Mouse (Mus musculus) hematopoietic stem cell, adult 5-6 weeks (primary cell): ENCODE data around the gene Plce1. TPM values are rescaled to one million over a fixed set of nuclear protein-coding genes. Genes with fewer than 3 reads are reported as not detected.

Experiments used
- ATAC-seq, 2 experiments: fragments of 125-278 bp in 1 of 2; replicated peaks in 1 of 2; 2 replicates each; pipeline ENCODE4 v1.8.0; 2016 to 2017; ENCODE audit warnings: inconsistent platforms in 2 of 2, mild to moderate bottlenecking in 2 of 2, moderate number of reproducible peaks in 2 of 2, low read depth in 1 of 2, moderate TSS enrichment in 1 of 2; ENCODE audit not compliant: low FRiP score in 2 of 2, poor library complexity in 2 of 2, severe bottlenecking in 2 of 2, insufficient read depth in 1 of 2, low TSS enrichment in 1 of 2
- total RNA-seq: library from RNA; stranded (forward); fragments of 172-1452, 232-1000 nt; gene quantifications from 2 replicates; pipeline ENCODE4 v1.2.3, GENCODE M21; 2017

Plce1 gene
- total RNA-seq, 1 experiment from 2014 or later, result not detected

GRCm38 (mm10) chr19:38672015-38672600 lies 191.2 kb downstream of the Plce1 start:
- no peak for ATAC-seq

GRCm38 (mm10) chr19:38673936-38674335 lies 193.0 kb downstream of the Plce1 start:
- no peak for ATAC-seq

GRCm38 (mm10) chr19:38678655-38679054 lies 197.7 kb downstream of the Plce1 start:
- ATAC-seq, result no peak

GRCm38 (mm10) chr19:38679520-38679919 lies 198.6 kb downstream of the Plce1 start:
- no peak for ATAC-seq

GRCm38 (mm10) chr19:38687326-38687725 lies 206.4 kb downstream of the Plce1 start:
- no peak for ATAC-seq

- no peak for ATAC-seq
Measured at GRCm38 (mm10) chr19:38688741-38689507, 208.0 kb downstream of the Plce1 start.

- ATAC-seq, result no peak
Measured at GRCm38 (mm10) chr19:38690276-38690675, 209.4 kb downstream of the Plce1 start.

GRCm38 (mm10) chr19:38691533-38691932 lies 210.6 kb downstream of the Plce1 start:
- ATAC-seq, result no peak

GRCm38 (mm10) chr19:38693331-38693730 lies 212.4 kb downstream of the Plce1 start:
- ATAC-seq, result no peak

GRCm38 (mm10) chr19:38693769-38694168 lies 212.9 kb downstream of the Plce1 start:
- no peak for ATAC-seq

- ATAC-seq, result no peak
Measured at GRCm38 (mm10) chr19:38701776-38702175, 220.9 kb downstream of the Plce1 start.

- no peak for ATAC-seq
Measured at GRCm38 (mm10) chr19:38704742-38705141, 223.8 kb downstream of the Plce1 start.

GRCm38 (mm10) chr19:38705244-38705643 lies 224.3 kb downstream of the Plce1 start:
- no peak for ATAC-seq

- ATAC-seq, result no peak
Measured at GRCm38 (mm10) chr19:38706449-38706848, 225.5 kb downstream of the Plce1 start.

GRCm38 (mm10) chr19:38709376-38709775 lies 228.5 kb downstream of the Plce1 start:
- no peak; a peak in 1 of 4 replicates for ATAC-seq

- no peak for ATAC-seq
Measured at GRCm38 (mm10) chr19:38721808-38722207, 240.9 kb downstream of the Plce1 start.

- no peak for ATAC-seq
Measured at GRCm38 (mm10) chr19:38722982-38723381, 242.1 kb downstream of the Plce1 start.

- no peak for ATAC-seq
Measured at GRCm38 (mm10) chr19:38723969-38724368, 243.1 kb downstream of the Plce1 start.

GRCm38 (mm10) chr19:38728842-38729241 lies 247.9 kb downstream of the Plce1 start:
- ATAC-seq, result no peak
